Mouse (Mus musculus): ENCODE results near the gene Gpbp1.

The Gpbp1 gene

GRCm38 (mm10) chr13:111489802-111490723 lies at the start of gene Gpbp1:
TSS of gene Gpbp1 (minus strand) at chr13:111490111.
- CTCF ChIA-PET = no interaction called here

DNA sequence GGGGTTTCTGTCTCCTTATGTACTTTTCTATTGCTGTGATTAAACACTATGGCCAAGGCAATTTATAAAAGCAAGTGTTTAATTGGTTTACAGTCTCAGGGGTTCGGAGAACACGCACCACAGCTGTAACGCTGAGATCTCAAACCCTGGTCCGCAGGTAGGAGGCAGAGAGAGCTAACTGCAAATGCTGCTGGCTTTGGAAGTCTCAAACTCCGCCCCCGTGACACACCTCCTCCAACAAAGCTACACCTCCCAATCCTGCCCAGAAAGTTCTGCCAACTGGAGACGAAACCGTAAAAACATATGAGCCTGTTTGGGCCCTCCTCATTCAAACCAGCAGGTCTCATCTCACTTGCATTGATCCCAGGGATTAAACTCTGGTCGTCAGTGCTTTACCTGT lies 47.8 kb upstream of the Gpbp1 start:
- CTCF ChIA-PET = interaction anchor here (0.6 kb wide), 1 partner anchor 727 kb away, joined by 7 read pairs; no protein-coding TSS in a partner anchor

DNA sequence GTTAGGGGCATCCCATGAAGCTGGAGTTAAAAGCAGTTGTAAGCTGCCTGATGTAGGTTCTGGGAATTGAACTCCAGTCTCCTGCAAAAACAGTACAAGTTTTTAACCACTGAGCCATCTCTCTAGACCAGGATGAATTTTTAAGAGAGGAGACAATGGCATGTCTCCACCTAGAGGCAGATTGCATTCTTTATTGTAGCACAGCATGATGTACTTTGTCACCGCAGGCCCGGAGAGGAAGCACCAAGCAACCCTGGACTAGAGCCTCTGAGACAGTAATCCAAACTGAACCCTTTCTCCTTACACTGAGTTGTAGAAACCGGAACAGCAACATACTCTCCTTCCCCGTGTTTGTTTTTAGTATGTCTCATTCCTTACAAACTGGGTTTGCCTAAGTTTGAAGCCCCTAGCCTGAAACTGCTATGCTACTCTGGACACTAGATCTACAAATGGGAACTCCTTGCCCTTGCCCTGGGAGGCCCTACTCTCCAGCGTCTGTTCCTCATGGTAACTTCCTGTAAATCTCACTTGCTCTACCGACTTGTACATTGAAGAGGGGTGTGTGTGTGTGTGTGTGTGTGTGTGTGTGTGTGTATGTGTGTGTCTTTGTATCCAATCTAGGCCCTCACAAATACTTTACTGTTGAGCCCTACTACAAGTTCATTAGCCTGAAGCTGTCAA lies 46.4 kb upstream of the Gpbp1 start:
- CTCF ChIA-PET = no interaction called here

- CTCF ChIA-PET = no interaction called here
These were observed 44.2 kb upstream of the Gpbp1 start for GRCm38 (mm10) chr13:111534131-111534530.

DNA sequence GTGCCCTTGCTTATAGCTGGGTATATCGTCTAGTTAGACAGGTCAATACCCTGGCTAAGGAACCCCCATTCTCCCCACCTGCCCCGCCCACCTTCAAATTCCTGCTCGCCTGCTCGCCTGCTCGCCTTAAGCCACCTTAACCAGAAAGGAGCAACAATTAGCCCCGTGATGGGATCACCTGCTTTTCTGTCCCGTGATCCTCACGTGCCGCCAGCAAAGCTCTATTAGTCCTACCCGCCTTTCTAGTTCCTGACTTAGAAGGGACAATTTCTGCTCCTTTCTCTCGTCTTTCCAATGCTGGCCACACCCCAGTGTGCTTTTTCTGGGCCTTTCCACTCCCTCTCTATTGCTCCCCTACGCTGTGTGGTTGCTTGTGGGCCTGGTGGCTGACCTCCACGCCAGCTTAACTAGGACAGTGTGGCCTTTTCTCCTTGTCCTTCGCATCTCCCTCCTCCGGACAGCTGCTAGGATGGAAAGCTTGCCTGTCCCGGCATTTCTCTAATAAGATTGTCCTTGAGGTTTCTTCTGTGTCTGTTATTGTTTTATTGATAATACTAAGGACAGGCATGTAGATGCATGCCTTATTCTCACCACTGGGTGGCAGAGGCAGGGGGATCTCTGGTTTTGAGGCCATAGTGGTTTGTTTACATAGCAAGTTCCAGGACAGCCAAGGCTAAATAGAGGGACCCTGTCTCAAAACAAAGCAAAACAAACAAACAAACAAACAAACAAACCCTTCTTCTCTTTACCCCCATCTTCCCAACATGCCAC lies 42.5 kb upstream of the Gpbp1 start:
- CTCF ChIA-PET = interaction anchor here (0.6 kb wide), 2 partner anchors 33 to 1137 kb away, joined by 3 to 10 read pairs; no protein-coding TSS in a partner anchor

- CTCF ChIA-PET = no interaction called here
These were observed 41.8 kb upstream of the Gpbp1 start for GRCm38 (mm10) chr13:111531701-111532100.

GRCm38 (mm10) chr13:111524277-111524676 lies 34.4 kb upstream of the Gpbp1 start:
- CTCF ChIA-PET = interaction anchor here (0.7 kb wide), 1 partner anchor 52 kb away, joined by 4 read pairs; no protein-coding TSS in a partner anchor

DNA sequence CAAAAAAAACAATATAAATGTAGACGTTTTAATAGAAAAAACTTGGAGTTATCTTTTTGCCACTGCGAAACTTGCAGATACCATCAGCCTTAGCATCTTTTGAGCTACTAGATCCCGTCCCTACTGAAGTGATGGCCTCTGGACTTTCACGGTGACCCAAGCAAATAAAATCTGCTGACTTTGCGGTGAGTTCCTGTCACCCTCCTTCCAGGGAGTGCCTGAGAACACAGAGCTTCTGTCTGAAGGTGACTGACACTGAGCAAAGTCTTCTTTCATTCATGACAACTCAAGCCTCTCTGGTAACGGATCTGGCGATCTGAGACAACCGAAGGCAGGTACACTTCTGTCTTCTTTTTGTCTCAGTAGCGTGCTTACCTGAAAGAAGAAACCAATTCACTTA lies 32.4 kb upstream of the Gpbp1 start:
- CTCF ChIA-PET = no interaction called here

DNA sequence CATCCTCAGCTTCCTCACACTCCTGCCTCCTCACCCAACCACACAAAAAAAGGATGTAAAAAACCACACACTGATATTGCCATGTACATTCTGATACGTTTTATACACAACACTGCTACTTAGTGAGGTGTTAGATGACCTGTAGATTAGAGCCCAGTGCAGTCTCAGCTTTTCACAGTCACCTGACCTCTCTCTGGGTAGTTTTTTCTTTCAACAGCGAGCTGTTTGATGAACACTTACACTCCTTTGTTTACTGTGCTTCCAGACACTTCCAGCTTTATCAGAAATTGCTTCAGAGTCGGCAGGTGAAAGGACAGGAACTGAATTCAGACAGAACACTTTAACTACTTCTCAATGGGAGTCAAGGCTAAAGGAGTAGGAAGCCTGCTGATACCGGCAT lies 30.5 kb upstream of the Gpbp1 start:
- CTCF ChIA-PET = no interaction called here

DNA sequence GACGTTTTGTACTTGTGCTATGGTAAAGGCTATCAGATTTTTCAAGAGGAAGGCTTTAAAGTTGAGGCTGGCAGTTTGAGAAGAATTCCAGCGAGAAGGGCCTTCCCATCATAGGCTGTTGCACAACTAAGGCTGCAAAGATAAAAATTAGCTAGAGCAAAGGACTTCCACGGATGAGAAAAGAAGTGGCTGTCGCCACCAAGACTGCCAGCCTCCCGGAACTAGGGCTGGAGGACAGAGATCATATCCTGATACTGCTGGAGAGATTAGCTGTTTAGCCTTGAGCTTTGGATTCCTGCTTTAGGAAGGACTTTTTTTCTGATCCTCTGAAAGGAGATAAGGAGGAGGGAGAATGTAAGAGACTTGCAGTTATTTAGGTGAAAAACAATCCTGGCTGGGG lies 28.4 kb upstream of the Gpbp1 start:
- CTCF ChIA-PET = no interaction called here

- CTCF ChIA-PET = no interaction called here
These were observed 26.7 kb upstream of the Gpbp1 start for GRCm38 (mm10) chr13:111516385-111517150.

GRCm38 (mm10) chr13:111509385-111509784 lies 19.5 kb upstream of the Gpbp1 start:
- CTCF ChIA-PET = interaction anchor here (0.6 kb wide), 1 partner anchor 858 kb away, joined by 5 read pairs; no protein-coding TSS in a partner anchor

DNA sequence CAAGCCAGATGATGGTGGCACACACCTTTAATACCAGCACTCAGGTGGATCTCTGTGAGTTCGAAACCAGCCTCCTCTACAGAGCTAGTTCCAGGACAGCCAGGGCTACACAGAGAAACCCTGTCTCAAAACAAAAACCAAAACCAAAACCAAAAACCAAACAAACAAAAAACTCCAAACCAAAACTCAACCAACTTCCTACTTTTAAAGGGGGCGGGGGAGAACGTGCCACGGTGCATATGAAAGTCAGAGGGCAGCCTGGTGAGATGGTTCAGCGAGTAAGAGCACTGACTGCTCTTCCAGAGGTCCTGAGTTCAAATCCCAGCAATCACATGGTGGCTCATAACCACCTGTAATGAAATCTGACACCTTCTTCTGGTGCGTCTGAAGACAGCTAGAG lies 18.7 kb upstream of the Gpbp1 start:
- CTCF ChIA-PET = no interaction called here

GRCm38 (mm10) chr13:111494330-111495029 lies 4.6 kb upstream of the Gpbp1 start:
- CTCF ChIA-PET = no interaction called here

GRCm38 (mm10) chr13:111491046-111491756 lies 1.3 kb upstream of the Gpbp1 start:
- CTCF ChIA-PET = interaction anchor here (0.6 to 0.8 kb wide), 2 partner anchors 199 to 628 kb away, joined by 3 read pairs; no protein-coding TSS in a partner anchor

DNA sequence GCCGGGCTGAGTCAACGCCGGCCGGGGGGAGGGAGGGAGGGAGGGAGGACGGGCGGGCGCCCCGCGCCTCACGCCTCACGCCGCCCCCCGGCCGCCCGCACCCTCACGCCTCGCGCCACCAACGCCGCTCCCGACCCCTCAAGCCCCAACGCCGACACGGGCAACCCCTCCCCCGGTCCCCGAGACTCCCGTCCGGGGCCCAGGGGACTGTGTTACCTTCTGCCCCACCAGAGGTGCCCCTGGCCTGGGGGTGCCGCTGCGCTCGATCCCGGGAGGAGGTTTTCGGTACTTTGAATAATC lies 459 bp downstream of the Gpbp1 start:
- CTCF ChIA-PET = no interaction called here

GRCm38 (mm10) chr13:111488651-111489501 lies 1.0 kb downstream of the Gpbp1 start:
- CTCF ChIA-PET = interaction anchor here (0.5 to 1.3 kb wide), 2 partner anchors 11 to 253 kb away, joined by 3 to 4 read pairs; no protein-coding TSS in a partner anchor

GRCm38 (mm10) chr13:111477695-111478094 lies 12.2 kb downstream of the Gpbp1 start:
- CTCF ChIA-PET = interaction anchor here (0.7 to 1.4 kb wide), 2 partner anchors 10 to 91 kb away, joined by 4 read pairs; no protein-coding TSS in a partner anchor
